Mouse (Mus musculus) brain, embryonic 14.5 days (tissue): ENCODE data around the gene Bcas3. TPM values are rescaled to one million over a fixed set of nuclear protein-coding genes. Genes with fewer than 3 reads are reported as not detected.
A peak's percentile ranks its signal among the peaks of the same experiment; 100 is the strongest.

Source experiments
- DNase-seq: peaks from one replicate; pipeline ENCODE4 v3.0.0-alpha.2; 2011; ENCODE audit warnings: low read depth
- CTCF ChIP-seq: fragments of 200-500 bp; IDR thresholded peaks from 2 replicates; pipeline ENCODE4 v1.5.1; 2012; ENCODE audit warnings: inconsistent platforms, mild to moderate bottlenecking, moderate library complexity, borderline replicate concordance; ENCODE audit not compliant: insufficient read depth, insufficient read length; ENCODE audit errors: extremely low read depth
- POLR2A ChIP-seq: fragments of 200-500 bp; IDR thresholded peaks from 2 replicates; pipeline ENCODE4 v1.6.1; 2012; ENCODE audit warnings: mild to moderate bottlenecking, inconsistent platforms, borderline replicate concordance; ENCODE audit not compliant: poor library complexity, insufficient read depth, insufficient read length, severe bottlenecking; ENCODE audit errors: extremely low read depth
- polyA plus RNA-seq: library from polyadenylated mRNA; depleted of rRNA; stranded (reverse); fragments of >200 nt; gene quantifications from 2 replicates; pipeline ENCODE4 v1.2.3, GENCODE M21; 2012; rRNA removed

Bcas3 gene
- polyA plus RNA-seq, result 19.3 and 26.2 TPM in 2 replicates

DNA sequence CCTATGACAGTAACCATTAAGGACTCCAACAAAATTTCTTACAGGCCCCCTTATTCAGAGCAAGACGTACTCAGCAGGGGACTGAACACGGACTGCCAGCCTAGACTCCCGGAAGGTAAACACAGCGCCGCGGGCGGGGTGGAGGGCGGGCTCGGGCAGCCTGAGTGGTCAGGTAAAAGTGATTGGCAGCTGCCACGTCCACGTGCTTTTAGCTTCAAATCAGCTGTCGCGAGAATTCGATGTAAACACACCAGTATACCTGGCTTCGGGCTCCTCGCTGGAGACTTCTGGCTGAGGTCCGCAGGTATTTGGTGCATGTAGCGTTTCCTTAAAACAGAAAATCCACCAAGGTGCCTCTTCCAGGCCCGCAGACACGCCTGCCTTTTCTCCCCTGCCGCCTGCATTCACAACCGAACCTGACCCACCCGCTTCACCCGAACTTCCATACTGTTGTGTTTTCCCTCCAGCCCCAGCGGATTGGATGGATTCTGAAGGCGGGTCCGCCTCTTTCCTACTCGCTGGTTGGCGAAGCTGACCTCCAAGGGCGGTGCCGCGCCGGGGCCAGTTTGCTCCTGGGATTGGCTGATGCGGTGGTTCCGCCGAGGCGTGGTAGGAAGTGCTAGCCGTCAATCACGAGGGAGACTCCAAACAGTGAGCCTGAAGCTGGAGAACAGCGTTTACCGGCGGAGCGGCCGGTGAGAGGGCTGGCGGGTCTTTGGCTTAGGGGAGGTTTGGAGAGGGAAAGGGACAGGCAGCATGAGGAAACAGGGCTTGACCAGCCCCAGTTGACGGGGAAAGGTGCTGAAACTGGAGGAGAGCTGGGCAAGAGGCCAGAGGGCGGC is at the start of gene Bcas3:
Gene Bcas3 (plus strand): TSS at position 629 of the 842 bp plus-strand sequence.
- TF ChIP-seq CTCF (no peak), POLR2A (peak; percentile 63; the same call in 1 of the 2 replicates)
- peak; percentile 99 for DNase-seq

DNA sequence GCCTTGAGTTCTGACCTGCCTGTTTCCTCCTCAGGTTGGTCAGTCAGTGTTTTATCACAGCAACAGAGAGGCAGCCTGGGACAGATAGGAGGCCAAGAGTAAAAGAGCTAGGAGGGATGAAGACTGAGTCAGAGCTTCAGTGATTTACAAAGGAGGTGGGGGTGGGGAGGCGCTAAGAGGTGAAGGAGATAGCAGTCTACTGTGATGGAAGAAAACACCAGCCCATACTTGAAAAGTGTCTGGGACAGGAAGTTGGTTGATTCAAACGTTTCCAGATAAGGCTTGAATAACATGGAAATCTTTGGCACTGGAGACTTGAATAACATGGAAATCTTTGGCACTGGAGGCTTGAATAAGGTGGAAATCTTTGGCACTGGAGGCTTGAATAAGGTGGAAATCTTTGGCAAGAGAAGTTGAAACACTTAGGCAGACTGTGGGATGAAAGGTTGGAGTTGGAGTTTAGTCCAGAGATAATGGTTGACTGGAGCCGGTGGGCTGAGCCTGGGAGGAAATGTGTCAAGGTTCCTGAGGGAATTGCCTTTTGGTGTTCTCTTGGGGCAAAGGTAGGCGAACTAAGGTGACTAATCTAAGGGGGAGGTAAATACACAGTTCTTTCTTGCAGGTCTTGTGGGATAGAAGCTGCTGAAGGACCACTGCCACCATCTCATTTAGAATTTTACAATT is 46.2 kb upstream of the Bcas3 start:
- no peak for TF ChIP-seq POLR2A
- no peak for TF ChIP-seq CTCF
- DNase-seq, result no peak

DNA sequence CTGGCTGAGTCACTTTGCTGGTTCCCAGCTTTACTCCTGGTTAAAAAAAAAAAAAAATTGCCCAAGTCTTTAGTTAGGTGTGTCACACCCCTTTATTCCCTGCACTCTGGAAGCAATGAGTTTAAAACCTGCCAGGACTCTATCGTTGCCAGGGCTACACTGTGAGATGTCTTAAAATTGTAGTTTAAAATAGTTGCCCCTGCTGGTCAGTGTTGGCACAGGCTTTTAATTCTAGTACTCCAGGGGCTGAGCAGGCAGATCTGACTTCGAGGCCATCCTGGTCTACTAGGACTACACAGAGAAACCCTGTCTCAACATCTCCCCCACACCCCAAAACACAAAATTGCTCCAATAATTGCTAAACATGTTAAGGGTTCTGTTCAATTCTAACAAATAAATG is 44.2 kb upstream of the Bcas3 start:
- DNase-seq, result no peak
- no peak for TF ChIP-seq POLR2A
- TF ChIP-seq CTCF, result no peak

DNA sequence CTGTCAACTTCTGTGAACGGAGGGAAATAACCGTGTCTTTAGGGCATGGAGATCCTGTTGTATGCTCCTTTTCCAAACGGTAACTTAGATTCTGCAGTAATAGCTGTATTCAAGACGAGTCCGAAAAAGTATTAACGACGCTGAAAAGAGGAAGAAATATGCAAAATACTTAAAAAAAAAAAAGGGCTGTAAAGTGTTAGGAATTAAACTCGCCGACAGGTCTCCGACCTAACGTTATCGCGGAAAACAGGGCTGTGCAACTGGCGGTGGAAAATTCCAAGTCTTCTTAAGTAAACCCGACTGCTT is 42.6 kb upstream of the Bcas3 start:
- no peak for DNase-seq
- TF ChIP-seq CTCF, result no peak
- no peak for TF ChIP-seq POLR2A

DNA sequence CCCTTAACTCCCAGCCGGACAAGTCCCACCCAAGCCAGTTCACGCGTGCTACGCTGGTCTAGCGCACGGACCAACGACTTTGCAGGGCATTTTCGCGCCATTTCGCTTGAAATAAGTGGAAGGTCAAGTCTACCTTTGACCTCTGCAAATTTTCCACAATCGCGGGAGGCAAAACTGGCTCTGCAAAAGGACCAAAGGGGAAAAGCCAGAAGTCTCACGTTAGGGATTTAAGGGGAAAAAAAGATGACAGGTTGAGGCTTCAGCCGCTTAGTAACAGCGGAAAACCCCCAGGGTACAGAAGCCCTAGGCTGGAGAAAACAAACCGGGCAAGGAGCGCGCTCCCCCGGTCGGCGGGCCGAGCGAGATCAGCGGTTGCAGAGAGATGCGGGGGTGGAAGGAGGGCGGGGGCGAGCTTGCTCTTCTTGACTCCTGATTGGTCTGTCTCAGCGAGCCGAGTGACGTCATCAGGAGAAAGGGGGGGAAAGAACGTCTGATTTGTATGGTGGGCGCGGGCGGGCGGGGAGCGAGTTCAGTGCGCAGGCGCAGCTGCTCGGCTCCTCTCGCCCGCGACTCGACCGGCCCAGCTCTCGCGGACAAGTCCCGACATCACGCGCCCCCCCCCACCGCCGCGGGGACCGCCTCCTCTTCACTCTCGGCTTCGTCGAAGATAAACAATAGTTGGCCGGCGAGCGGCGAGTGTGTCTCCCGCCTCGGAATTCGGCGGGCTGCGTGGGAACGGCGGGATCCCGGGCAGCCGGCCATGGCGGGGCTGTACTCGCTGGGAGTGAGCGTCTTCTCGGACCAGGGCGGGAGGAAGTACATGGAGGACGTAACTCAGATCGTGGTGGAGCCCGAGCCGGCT is 42.0 kb upstream of the Bcas3 start, which contains the start of gene Ppm1d:
Gene Ppm1d (plus strand): TSS at position 532 of the 862 bp plus-strand sequence.
- no peak for TF ChIP-seq CTCF
- TF ChIP-seq POLR2A, result peak; percentile 65; the same call in 1 of the 2 replicates
- DNase-seq, result peak; percentile 100

DNA sequence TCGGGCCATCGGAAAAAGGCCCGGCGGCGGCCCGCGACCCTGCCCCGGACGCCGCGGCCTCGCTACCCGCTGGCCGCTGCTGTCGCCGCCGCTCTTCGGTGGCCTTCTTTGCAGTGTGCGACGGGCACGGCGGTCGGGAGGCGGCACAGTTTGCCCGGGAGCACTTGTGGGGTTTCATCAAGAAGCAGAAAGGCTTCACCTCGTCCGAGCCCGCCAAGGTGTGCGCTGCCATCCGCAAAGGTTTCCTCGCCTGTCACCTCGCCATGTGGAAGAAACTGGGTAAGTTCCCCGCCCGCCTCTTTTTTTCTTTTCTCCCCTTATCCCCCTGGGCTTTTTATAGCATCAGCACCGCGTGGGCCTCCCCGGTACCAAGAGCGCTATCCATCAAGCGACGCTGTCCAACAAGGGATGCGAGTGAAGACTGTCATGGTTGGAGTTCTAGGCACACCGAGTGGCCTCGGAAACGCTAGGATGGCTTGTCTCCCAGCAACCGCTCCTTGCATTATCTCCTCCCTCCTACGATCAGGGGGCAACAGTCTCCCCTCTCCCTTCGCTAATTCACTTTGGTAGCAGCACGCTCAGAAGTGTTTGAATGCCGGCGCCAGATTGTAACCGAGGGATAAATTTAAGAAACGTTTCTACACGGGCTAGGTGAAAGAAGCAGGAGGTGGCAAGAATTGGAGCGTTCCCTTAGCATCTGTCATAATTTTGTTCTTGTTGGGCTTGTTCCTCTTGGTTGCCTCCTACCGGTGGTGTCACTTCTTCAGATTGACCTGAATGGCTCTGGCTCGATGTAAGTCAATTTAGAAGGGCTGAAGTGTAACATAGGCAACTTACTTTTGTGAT is 41.1 kb upstream of the Bcas3 start:
- TF ChIP-seq CTCF, result peak; percentile 43; the same call in 1 of the 2 replicates
- no peak for TF ChIP-seq POLR2A
- peak; percentile 75 for DNase-seq

DNA sequence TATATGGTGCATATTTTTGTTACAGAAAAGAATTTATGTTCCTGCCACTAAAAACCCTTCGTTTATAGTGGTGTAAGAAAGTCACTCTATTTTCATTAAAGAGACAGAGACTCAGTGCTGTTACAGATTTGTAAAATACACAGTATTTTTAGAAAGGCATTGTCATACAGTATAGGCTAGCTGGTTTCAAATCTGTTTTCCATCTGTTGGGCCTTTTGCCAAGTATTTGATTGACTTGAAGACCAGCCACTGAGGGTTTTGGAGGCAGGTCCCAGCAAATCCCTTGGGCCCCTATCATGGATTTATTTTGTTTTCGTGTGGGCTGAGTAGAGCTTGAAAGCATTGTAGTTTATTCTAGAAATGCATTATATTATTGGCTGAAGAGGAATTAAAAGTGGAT is 40.1 kb upstream of the Bcas3 start:
- DNase-seq, result peak; percentile 94
- TF ChIP-seq POLR2A (no peak), CTCF (no peak)

- no peak for DNase-seq
- no peak for TF ChIP-seq CTCF
- no peak for TF ChIP-seq POLR2A
Observed at GRCm38 (mm10) chr11:85313361-85313760, 39.6 kb upstream of the Bcas3 start.

GRCm38 (mm10) chr11:85323567-85324330 is 29.2 kb upstream of the Bcas3 start:
- no peak for TF ChIP-seq CTCF
- no peak for TF ChIP-seq POLR2A
- no peak for DNase-seq
